9 mouse cellular contexts compared by ENCODE assay signal in the genomic region with DNA sequence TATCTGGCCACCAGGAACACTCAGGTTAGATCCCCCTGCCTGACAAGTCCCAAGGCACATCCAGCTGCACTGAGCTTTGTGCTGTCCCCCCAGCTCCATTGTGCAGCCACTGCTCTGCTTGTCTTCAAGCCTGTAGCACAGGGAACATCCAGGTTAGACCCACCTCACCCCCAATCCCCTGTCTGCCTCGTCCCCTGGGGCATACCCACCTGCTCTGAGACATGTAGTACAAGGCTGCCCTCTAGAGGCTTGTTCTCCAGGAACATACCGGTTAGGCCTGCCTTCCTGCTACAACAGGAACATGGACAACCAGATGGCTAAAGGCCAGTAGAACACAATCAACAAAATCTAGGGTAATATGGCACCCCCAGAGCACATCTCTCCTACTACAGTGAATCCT.
DNase-seq lines count a peak whose midpoint lies in the region; ATAC-seq and TF ChIP-seq lines count a peak whose summit lies in the region.
"Had no signal": no experiment of that assay in that cellular context is flagged by ENCODE, and none has a peak within 500 bp of the region (broad histone marks: within the 10 kb centered on the region; RNA-seq: fewer than 3 reads in every experiment).

No protein-coding gene starts in this region.

- H3K4me3 ChIP-seq in hindbrain, embryonic 11.5 days (ENCODE audit: low read depth, low read length) = no peak overlapping the region
- H3K4me3 ChIP-seq in hindbrain, embryonic 12.5 days = no peak overlapping the region
- H3K4me3 ChIP-seq in forebrain, postnatal 0 days (ENCODE audit: low read depth, low read length) = no peak overlapping the region
- no peak overlapping the region for H3K4me3 ChIP-seq in liver, adult 2 months (ENCODE audit: insufficient read depth, low read depth, low read length)
- no peak overlapping the region for H3K4me3 ChIP-seq in small intestine, adult 2 months (ENCODE audit: low read depth, low read length)
- H3K4me3 ChIP-seq: liver, embryonic 15.5 days had no signal

- H3K27ac ChIP-seq in hindbrain, embryonic 11.5 days (ENCODE audit: low read depth, low read length) = no peak overlapping the region
- no peak overlapping the region for H3K27ac ChIP-seq in hindbrain, embryonic 12.5 days
- H3K27ac ChIP-seq in forebrain, postnatal 0 days (ENCODE audit: low read depth, low read length) = no peak overlapping the region
- H3K27ac ChIP-seq in liver, adult 2 months (replicated peaks; ENCODE audit: insufficient read depth, low read depth, low read length) = no peak overlapping the region
- no peak overlapping the region for H3K27ac ChIP-seq in small intestine, adult 2 months (ENCODE audit: insufficient read depth, low read depth, low read length)
- H3K27ac ChIP-seq: liver, embryonic 15.5 days had no signal

- no peak for ATAC-seq in hindbrain, embryonic 11.5 days (ENCODE audit: low FRiP score)
- no peak for ATAC-seq in hindbrain, embryonic 12.5 days (ENCODE audit: low FRiP score)
- peak; percentile 47; the same call in 1 of the 2 replicates for ATAC-seq in forebrain, postnatal 0 days

- H3K27me3 ChIP-seq in hindbrain, embryonic 11.5 days (ENCODE audit: control insufficient read depth, insufficient read depth, low read length) = no peaks in the 10 kb centered on the region
- H3K27me3 ChIP-seq in hindbrain, embryonic 12.5 days = no peaks in the 10 kb centered on the region
- no peaks in the 10 kb centered on the region for H3K27me3 ChIP-seq in forebrain, postnatal 0 days (ENCODE audit: insufficient read depth, low read length)
- no peaks in the 10 kb centered on the region for H3K27me3 ChIP-seq in liver, adult 2 months (ENCODE audit: control insufficient read depth, insufficient read depth, low read length)
- no peaks in the 10 kb centered on the region for H3K27me3 ChIP-seq in small intestine, adult 2 months (ENCODE audit: control insufficient read depth, insufficient read depth, low read length)
- H3K27me3 ChIP-seq: liver, embryonic 15.5 days had no signal

- H3K4me2 ChIP-seq in hindbrain, embryonic 11.5 days (replicated peaks; ENCODE audit: low read depth, low read length) = no peak overlapping the region
- no peak overlapping the region for H3K4me2 ChIP-seq in hindbrain, embryonic 12.5 days (replicated peaks)
- H3K4me2 ChIP-seq in forebrain, postnatal 0 days (ENCODE audit: low read depth) = no peak overlapping the region
- H3K4me2 ChIP-seq: liver, embryonic 15.5 days had no signal

- 17% methylated on average over 2 of the region's 2 CpGs for WGBS in hindbrain, embryonic 11.5 days
- 14% methylated on average over 2 of the region's 2 CpGs for WGBS in hindbrain, embryonic 12.5 days
- 0% methylated on average over 2 of the region's 2 CpGs for WGBS in forebrain, postnatal 0 days
- 6% methylated on average over 2 of the region's 2 CpGs for WGBS in liver, adult 2 months
- WGBS in small intestine, adult 2 months = 6% methylated on average over 2 of the region's 2 CpGs

- H3K36me3 ChIP-seq in hindbrain, embryonic 11.5 days (ENCODE audit: control insufficient read depth, insufficient read depth, low read length) = no peaks in the 10 kb centered on the region
- no peaks in the 10 kb centered on the region for H3K36me3 ChIP-seq in hindbrain, embryonic 12.5 days
- H3K36me3 ChIP-seq in forebrain, postnatal 0 days (ENCODE audit: insufficient read depth) = no peaks in the 10 kb centered on the region
- H3K36me3 ChIP-seq in liver, adult 2 months (ENCODE audit: control insufficient read depth, insufficient read depth, low read length) = no peaks in the 10 kb centered on the region
- no peaks in the 10 kb centered on the region for H3K36me3 ChIP-seq in small intestine, adult 2 months (ENCODE audit: control insufficient read depth, insufficient read depth, low read length)
- H3K36me3 ChIP-seq: liver, embryonic 15.5 days had no signal

- peak; percentile 67 for TF ChIP-seq CTCF in forebrain, postnatal 0 days (IDR thresholded peaks at IDR 0.05; ENCODE audit: low read depth)
- peak; percentile 55 for TF ChIP-seq CTCF in liver, adult 2 months (IDR thresholded peaks at IDR 0.05; ENCODE audit: low read depth, low read length)
- TF ChIP-seq CTCF in small intestine, adult 2 months (IDR thresholded peaks at IDR 0.05; ENCODE audit: extremely low read depth, insufficient read length, insufficient replicate concordance, low read depth, low read length) = peak; percentile 51; the same call in 1 of the 2 replicates

- H3K9me3 ChIP-seq in hindbrain, embryonic 11.5 days (ENCODE audit: control insufficient read depth, low read length) = no peaks in the 10 kb centered on the region
- no peaks in the 10 kb centered on the region for H3K9me3 ChIP-seq in hindbrain, embryonic 12.5 days (replicated peaks)
- H3K9me3 ChIP-seq in forebrain, postnatal 0 days (ENCODE audit: low read length) = no peaks in the 10 kb centered on the region
- H3K9me3 ChIP-seq: liver, embryonic 15.5 days had no signal

- H3K4me1 ChIP-seq in hindbrain, embryonic 11.5 days (replicated peaks; ENCODE audit: control insufficient read depth, insufficient read depth, low read length) = no peaks in the 10 kb centered on the region
- no peaks in the 10 kb centered on the region for H3K4me1 ChIP-seq in hindbrain, embryonic 12.5 days
- H3K4me1 ChIP-seq in forebrain, postnatal 0 days (ENCODE audit: insufficient read depth) = no peaks in the 10 kb centered on the region
- no peaks in the 10 kb centered on the region for H3K4me1 ChIP-seq in liver, adult 2 months (ENCODE audit: control insufficient read depth, insufficient read depth, low read length)
- no peaks in the 10 kb centered on the region for H3K4me1 ChIP-seq in small intestine, adult 2 months (ENCODE audit: control insufficient read depth, insufficient read depth, insufficient read length, low read length)
- H3K4me1 ChIP-seq: liver, embryonic 15.5 days had no signal

- no peaks in the 10 kb centered on the region for H3K79me2 ChIP-seq in liver, adult 2 months (ENCODE audit: control insufficient read depth, insufficient read depth, low read length)

- no peak overlapping the region for H3K9ac ChIP-seq in hindbrain, embryonic 11.5 days (ENCODE audit: low read depth, low read length)
- no peak overlapping the region for H3K9ac ChIP-seq in hindbrain, embryonic 12.5 days
- no peak overlapping the region for H3K9ac ChIP-seq in forebrain, postnatal 0 days
- no peak overlapping the region for H3K9ac ChIP-seq in liver, adult 2 months (ENCODE audit: low read depth, low read length)
- H3K9ac ChIP-seq: liver, embryonic 15.5 days had no signal

- TF ChIP-seq POLR2A in liver, adult 2 months (IDR thresholded peaks at IDR 0.05; ENCODE audit: extremely low read depth, insufficient read depth, low read length) = no peak
- no peak for TF ChIP-seq POLR2A in small intestine, adult 2 months (IDR thresholded peaks at IDR 0.05; ENCODE audit: low read depth, low read length)

- peak; percentile 52 for DNase-seq in hindbrain, embryonic 11.5 days (ENCODE audit: low spot score)
- peak; percentile 48 for DNase-seq in CD4-positive helper T cell, adult 2 months (ENCODE audit: low read depth, low spot score)
- DNase-seq in adrenal gland, postnatal 10 days = peak; percentile 18
- peak; percentile 54 for DNase-seq in forebrain, postnatal 0 days
- DNase-seq in liver, adult 2 months (ENCODE audit: extremely low read depth, low read depth, low spot score) = peak; percentile 31
- no peak for DNase-seq in ovary, postnatal 36 days (ENCODE audit: low spot score)
